In the genomic region with DNA sequence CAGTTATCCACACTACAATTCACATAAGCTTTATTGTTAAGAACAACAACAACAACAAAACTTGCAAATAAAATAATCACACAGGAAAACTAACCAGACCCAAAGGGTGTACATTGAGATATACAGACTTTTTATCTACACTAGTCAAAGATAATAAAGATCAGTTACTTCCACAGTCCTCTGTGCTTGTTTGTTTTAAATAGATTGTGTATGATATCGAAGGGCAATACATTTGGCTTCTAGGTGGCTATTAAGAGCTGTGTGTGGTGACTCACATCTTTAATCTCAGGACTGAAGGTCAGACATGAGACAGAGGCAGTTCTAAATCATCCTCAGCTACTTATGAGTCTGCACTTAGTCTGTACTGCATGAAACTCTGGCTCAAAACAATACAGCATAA, we compare ENCODE assay signal across 17 mouse cellular contexts. TPM values are rescaled to one million over a fixed set of nuclear protein-coding genes. Genes with fewer than 3 reads are reported as not detected.
DNase-seq lines count a peak whose midpoint lies in the region; ATAC-seq and TF ChIP-seq lines count a peak whose summit lies in the region.
"Had no signal": no experiment of that assay in that cellular context is flagged by ENCODE, and none has a peak within 500 bp of the region (broad histone marks: within the 10 kb centered on the region; RNA-seq: fewer than 3 reads in every experiment).

No protein-coding gene starts in this region.

- no peak for DNase-seq in lung, embryonic 14.5 days
- no peak for DNase-seq in lung, postnatal 4 days
- no peak for DNase-seq in hindbrain, embryonic 11.5 days (ENCODE audit: low spot score)
- no peak for DNase-seq in kidney, postnatal 10 days
- DNase-seq in cerebellum, postnatal 4 days (ENCODE audit: low spot score in 2 of 2) = no peak
- DNase-seq: cerebellum, postnatal 25 days; heart, postnatal 14 days; kidney, postnatal 14 days; lung, adult 18-20 months had no signal

- no peak overlapping the region for H3K9ac ChIP-seq in lung, embryonic 14.5 days
- H3K9ac ChIP-seq in intestine, postnatal 0 days (ENCODE audit: low read depth, low read length) = no peak overlapping the region
- H3K9ac ChIP-seq in hindbrain, embryonic 11.5 days (ENCODE audit: low read depth, low read length) = no peak overlapping the region
- H3K9ac ChIP-seq: midbrain, embryonic 15.5 days had no signal

- no peak for TF ChIP-seq POLR2A in bone marrow, adult 2 months (IDR thresholded peaks at IDR 0.05; ENCODE audit: borderline replicate concordance, control insufficient read depth, low read depth, low read length)
- no peak for TF ChIP-seq POLR2A in olfactory bulb, adult 2 months (IDR thresholded peaks at IDR 0.05; ENCODE audit: insufficient read depth, low read depth, low read length)

- H3K4me3 ChIP-seq in lung, embryonic 14.5 days (ENCODE audit: low read depth, low read length) = no peak overlapping the region
- H3K4me3 ChIP-seq in bone marrow, adult 2 months (replicated peaks; ENCODE audit: control insufficient read depth, low read depth, low read length) = no peak overlapping the region
- no peak overlapping the region for H3K4me3 ChIP-seq in intestine, postnatal 0 days (ENCODE audit: low read depth, low read length)
- no peak overlapping the region for H3K4me3 ChIP-seq in olfactory bulb, adult 2 months (ENCODE audit: insufficient read depth, low read depth, low read length)
- H3K4me3 ChIP-seq in hindbrain, embryonic 11.5 days (ENCODE audit: low read depth, low read length) = no peak overlapping the region
- H3K4me3 ChIP-seq: forebrain, embryonic 10.5 days; midbrain, embryonic 15.5 days had no signal

- no peaks in the 10 kb centered on the region for H3K4me1 ChIP-seq in lung, embryonic 14.5 days (ENCODE audit: insufficient read depth)
- peaks cover 1% of the 10 kb centered on the region; the same call in 1 of the 2 replicates for H3K4me1 ChIP-seq in bone marrow, adult 2 months (ENCODE audit: control insufficient read depth, insufficient read depth, low read length)
- H3K4me1 ChIP-seq in intestine, postnatal 0 days (replicated peaks; ENCODE audit: control insufficient read depth, insufficient read depth, low read length) = peaks cover 6% of the 10 kb centered on the region
- H3K4me1 ChIP-seq in olfactory bulb, adult 2 months (ENCODE audit: control insufficient read depth, insufficient read depth, low read length) = peaks cover 4% of the 10 kb centered on the region
- H3K4me1 ChIP-seq in hindbrain, embryonic 11.5 days (replicated peaks; ENCODE audit: control insufficient read depth, insufficient read depth, low read length) = no peaks in the 10 kb centered on the region
- H3K4me1 ChIP-seq: midbrain, embryonic 15.5 days had no signal

- 34% methylated on average over 1 of the region's 1 CpGs for WGBS in lung, embryonic 14.5 days
- WGBS in bone marrow, adult 2 months = 62% methylated on average over 1 of the region's 1 CpGs
- WGBS in intestine, postnatal 0 days = 35% methylated on average over 1 of the region's 1 CpGs
- 42% methylated on average over 1 of the region's 1 CpGs for WGBS in olfactory bulb, adult 2 months
- 84% methylated on average over 1 of the region's 1 CpGs for WGBS in hindbrain, embryonic 11.5 days

- ATAC-seq in lung, embryonic 14.5 days (ENCODE audit: insufficient read depth) = no peak
- peak; percentile 74 for ATAC-seq in intestine, postnatal 0 days
- ATAC-seq in hindbrain, embryonic 11.5 days (ENCODE audit: low FRiP score) = no peak
- ATAC-seq: activated CD4-positive, CD25-positive, alpha-beta regulatory T cell, adult 4 months; CD4-positive, CD25-positive, alpha-beta regulatory T cell, adult 4 months had no signal

- H3K4me2 ChIP-seq in lung, embryonic 14.5 days = no peak overlapping the region
- no peak overlapping the region for H3K4me2 ChIP-seq in intestine, postnatal 0 days (replicated peaks; ENCODE audit: low read depth)
- H3K4me2 ChIP-seq in hindbrain, embryonic 11.5 days (replicated peaks; ENCODE audit: low read depth, low read length) = no peak overlapping the region
- H3K4me2 ChIP-seq: midbrain, embryonic 15.5 days had no signal

- TF ChIP-seq CTCF in lung, embryonic 14.5 days (IDR thresholded peaks at IDR 0.05; ENCODE audit: low read depth) = no peak
- TF ChIP-seq CTCF in bone marrow, adult 2 months (IDR thresholded peaks at IDR 0.05; ENCODE audit: control insufficient read depth, insufficient read depth, low read length) = no peak
- TF ChIP-seq CTCF in intestine, postnatal 0 days (IDR thresholded peaks at IDR 0.05; ENCODE audit: low read depth) = no peak
- TF ChIP-seq CTCF in olfactory bulb, adult 2 months (IDR thresholded peaks at IDR 0.05; ENCODE audit: insufficient read depth, low read depth, low read length) = no peak

- H3K36me3 ChIP-seq in lung, embryonic 14.5 days (ENCODE audit: insufficient read depth) = no peaks in the 10 kb centered on the region
- no peaks in the 10 kb centered on the region for H3K36me3 ChIP-seq in intestine, postnatal 0 days (ENCODE audit: control insufficient read depth, insufficient read depth)
- H3K36me3 ChIP-seq in hindbrain, embryonic 11.5 days (ENCODE audit: control insufficient read depth, insufficient read depth, low read length) = no peaks in the 10 kb centered on the region
- H3K36me3 ChIP-seq: forebrain, embryonic 10.5 days; midbrain, embryonic 15.5 days had no signal

- H3K9me3 ChIP-seq in lung, embryonic 14.5 days (ENCODE audit: low read depth, low read length) = no peaks in the 10 kb centered on the region
- H3K9me3 ChIP-seq in intestine, postnatal 0 days (ENCODE audit: control insufficient read depth) = no peaks in the 10 kb centered on the region
- no peaks in the 10 kb centered on the region for H3K9me3 ChIP-seq in hindbrain, embryonic 11.5 days (ENCODE audit: control insufficient read depth, low read length)
- H3K9me3 ChIP-seq: forebrain, embryonic 10.5 days; midbrain, embryonic 15.5 days had no signal

- 0 out of 2 replicates have a peak overlapping the region, but pooled peaks have one; percentile 4 for H3K27ac ChIP-seq in lung, embryonic 14.5 days (ENCODE audit: low read depth)
- peak overlapping the region; percentile 84; the same call in 1 of the 2 replicates for H3K27ac ChIP-seq in bone marrow, adult 2 months (ENCODE audit: control insufficient read depth, insufficient read depth, low read depth, low read length, poor library complexity)
- 0 out of 2 replicates have a peak overlapping the region, but pooled peaks have one; percentile 46 for H3K27ac ChIP-seq in intestine, postnatal 0 days (ENCODE audit: low read depth, low read length)
- peak overlapping the region; percentile 55; the same call in 1 of the 2 replicates for H3K27ac ChIP-seq in olfactory bulb, adult 2 months (ENCODE audit: insufficient read depth, low read depth, low read length)
- H3K27ac ChIP-seq in hindbrain, embryonic 11.5 days (ENCODE audit: low read depth, low read length) = no peak overlapping the region
- H3K27ac ChIP-seq: forebrain, embryonic 10.5 days; macrophage; midbrain, embryonic 15.5 days had no signal

- H3K27me3 ChIP-seq in lung, embryonic 14.5 days (ENCODE audit: insufficient read depth, low read length) = no peaks in the 10 kb centered on the region
- H3K27me3 ChIP-seq in intestine, postnatal 0 days (replicated peaks; ENCODE audit: control insufficient read depth, insufficient read depth, low read length) = no peaks in the 10 kb centered on the region
- no peaks in the 10 kb centered on the region for H3K27me3 ChIP-seq in hindbrain, embryonic 11.5 days (ENCODE audit: control insufficient read depth, insufficient read depth, low read length)
- H3K27me3 ChIP-seq: midbrain, embryonic 15.5 days had no signal

RNA-seq across cellular contexts. Expression of gene Rap1a, which starts 6.5 kb away (rescaled TPM):
- 94.3 and 95.5 TPM in 2 replicates for polyA plus RNA-seq in lung, embryonic 14.5 days (2014; fragmentation: Nextera tagmentation; extraction: Ambion mirVana)
- polyA plus RNA-seq in bone marrow, adult 2 months (2011; ENCODE audit: insufficient read depth, insufficient read length, low replicate concordance, missing spikeins) = 91.9 and 112 TPM in 2 replicates
- polyA plus RNA-seq in intestine, postnatal 0 days (2015; fragmentation: Nextera tagmentation; extraction: Ambion mirVana) = 119 and 121 TPM in 2 replicates
- not detected in 2 replicates for polyA plus RNA-seq in olfactory bulb, adult 2 months (2012; ENCODE audit: insufficient read depth, insufficient read length, low replicate concordance, missing spikeins)
- polyA plus RNA-seq in hindbrain, embryonic 11.5 days (2014; fragmentation: Nextera tagmentation; extraction: Ambion mirVana) = 80.3 and 83.7 TPM in 2 replicates
